Mouse (Mus musculus): Measurements from ENCODE around the gene Zfp963. TPM values are rescaled to one million over a fixed set of nuclear protein-coding genes. Genes with fewer than 3 reads are reported as not detected.

The Zfp963 gene
- total and polyA plus RNA-seq, 2 experiments from 2014 or later = 3.7 to 4.9 TPM

- Histone ChIP-seq H3K9ac (replicated peaks; ENCODE audit: low read length) (no peak overlapping the region), H3K4me3 (ENCODE audit: low read length) (no peak overlapping the region), H3K4me1 (ENCODE audit: insufficient read depth, low read length) (peaks cover 4% of the 10 kb centered on the region), H3K27me3 (ENCODE audit: insufficient read depth, low read length) (no peaks in the 10 kb centered on the region), H3K9me3 (ENCODE audit: low read length) (no peaks in the 10 kb centered on the region), H3K36me3 (ENCODE audit: insufficient read depth, low read length) (no peaks in the 10 kb centered on the region), H3K27ac (no peak overlapping the region), H3K4me2 (ENCODE audit: low read depth, low read length) (no peak overlapping the region)
- ATAC-seq = no peak
- no peak for DNase-seq (ENCODE audit: low spot score)
- WGBS = 73% methylated on average over 10 of the region's 12 CpGs
- TF ChIP-seq CTCF (IDR thresholded peaks at IDR 0.05; ENCODE audit: low read depth) = no peak
Measured at GRCm38 (mm10) chr8:69777111-69777510, 27.3 kb upstream of the Zfp963 start.

DNA sequence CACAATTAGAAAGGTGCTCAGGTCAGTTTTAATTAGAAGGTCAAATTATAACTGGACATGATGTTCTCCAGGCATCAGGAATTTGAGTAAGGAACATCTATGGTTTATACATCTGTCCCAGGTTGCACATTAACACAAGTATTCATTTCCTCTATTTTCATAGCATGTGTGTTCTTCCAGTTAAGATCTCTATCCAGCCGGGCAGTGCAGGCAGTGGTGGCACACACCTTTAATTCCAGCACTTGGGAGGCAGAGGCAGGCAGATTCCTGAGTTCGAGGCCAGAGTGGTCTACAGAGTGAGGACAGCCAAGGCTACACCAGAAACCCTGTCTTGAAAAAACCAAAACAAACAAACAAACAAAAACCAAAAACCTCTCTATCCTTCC is 25.4 kb upstream of the Zfp963 start:
- Histone ChIP-seq H3K36me3 (ENCODE audit: insufficient read depth, low read length) (no peaks in the 10 kb centered on the region), H3K9me3 (ENCODE audit: low read length) (no peaks in the 10 kb centered on the region), H3K27ac (peak overlapping the region; percentile 100), H3K4me3 (ENCODE audit: low read length) (peak overlapping the region; percentile 83), H3K9ac (replicated peaks; ENCODE audit: low read length) (peak overlapping the region; percentile 90), H3K27me3 (ENCODE audit: insufficient read depth, low read length) (no peaks in the 10 kb centered on the region), H3K4me2 (ENCODE audit: low read depth, low read length) (peak overlapping the region; percentile 41), H3K4me1 (ENCODE audit: insufficient read depth, low read length) (peaks cover 8% of the 10 kb centered on the region)
- WGBS = 69% methylated on average over 2 of the region's 2 CpGs
- no peak; the same call in 1 of the 2 replicates for ATAC-seq
- TF ChIP-seq CTCF (IDR thresholded peaks at IDR 0.05; ENCODE audit: low read depth) = no peak
- no peak for DNase-seq (ENCODE audit: low spot score)

DNA sequence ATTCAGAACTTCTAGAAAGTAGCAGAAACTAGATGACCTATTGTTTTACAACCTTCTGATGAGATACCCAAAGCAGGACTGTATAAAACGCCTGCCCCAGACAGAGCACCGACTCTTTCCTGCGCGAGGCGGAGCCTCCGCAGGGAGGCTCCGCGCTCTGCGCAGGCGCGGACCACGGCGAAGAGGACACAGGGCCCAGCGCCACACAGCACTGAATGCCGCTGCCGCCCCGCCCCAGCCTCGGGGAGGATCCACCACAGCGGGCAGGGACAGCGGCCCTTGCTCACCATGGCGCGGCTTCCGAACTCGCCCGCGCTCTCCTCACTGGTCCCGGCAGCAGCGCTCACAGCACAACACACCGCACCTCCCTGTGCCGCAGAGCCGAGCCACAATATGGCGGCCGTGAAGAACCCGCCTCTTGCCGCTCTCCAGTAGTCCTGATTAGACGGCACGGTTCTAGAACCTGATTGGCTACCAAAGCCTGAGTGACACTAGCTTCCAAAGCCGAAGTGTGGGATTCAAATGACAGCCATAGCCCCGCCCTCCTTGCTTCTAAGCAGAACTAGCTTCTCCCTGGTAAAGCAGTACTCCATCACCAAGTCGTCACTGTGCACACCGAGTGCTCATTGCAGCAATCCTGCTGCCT is 24.9 kb upstream of the Zfp963 start, which contains the start of gene Gm20422:
Gene Gm20422, minus strand, starts transcription at position 384 of the 646 bp plus-strand sequence.
- Histone ChIP-seq H3K27me3 (ENCODE audit: insufficient read depth, low read length) (no peaks in the 10 kb centered on the region), H3K27ac (peak within 1 kb of the TSS; percentile 100), H3K36me3 (ENCODE audit: insufficient read depth, low read length) (no peaks in the 10 kb centered on the region), H3K9me3 (ENCODE audit: low read length) (no peaks in the 10 kb centered on the region), H3K4me1 (ENCODE audit: insufficient read depth, low read length) (peaks cover 8% of the 10 kb centered on the region), H3K4me2 (ENCODE audit: low read depth, low read length) (peak within 1 kb of the TSS; percentile 69), H3K9ac (replicated peaks; ENCODE audit: low read length) (peak within 1 kb of the TSS; percentile 90), H3K4me3 (ENCODE audit: low read length) (peak within 1 kb of the TSS; percentile 83)
- 0% methylated on average over 41 of the region's 41 CpGs for WGBS
- no peak for TF ChIP-seq CTCF (IDR thresholded peaks at IDR 0.05; ENCODE audit: low read depth)
- DNase-seq (ENCODE audit: low spot score) = peak; percentile 98
- ATAC-seq = peak; percentile 99

- 89% methylated on average over 2 of the region's 2 CpGs for WGBS
- H3K9me3 ChIP-seq (ENCODE audit: low read length) = no peaks in the 10 kb centered on the region
- peaks cover 8% of the 10 kb centered on the region; the same call in 1 of the 2 replicates for H3K36me3 ChIP-seq (ENCODE audit: insufficient read depth, low read length)
- ATAC-seq = no peak
- no peak for DNase-seq (ENCODE audit: low spot score)
- no peaks in the 10 kb centered on the region for H3K27me3 ChIP-seq (ENCODE audit: insufficient read depth, low read length)
- no peak overlapping the region for H3K4me2 ChIP-seq (ENCODE audit: low read depth, low read length)
- no peak for TF ChIP-seq CTCF (IDR thresholded peaks at IDR 0.05; ENCODE audit: low read depth)
- H3K9ac ChIP-seq (replicated peaks; ENCODE audit: low read length) = no peak overlapping the region
- H3K4me1 ChIP-seq (ENCODE audit: insufficient read depth, low read length) = peaks cover 8% of the 10 kb centered on the region
- H3K4me3 ChIP-seq (ENCODE audit: low read length) = no peak overlapping the region
- H3K27ac ChIP-seq = no peak overlapping the region
Measured at GRCm38 (mm10) chr8:69772106-69772505, 22.3 kb upstream of the Zfp963 start.

GRCm38 (mm10) chr8:69771221-69771620 is 21.5 kb upstream of the Zfp963 start:
- no peak overlapping the region for H3K4me3 ChIP-seq (ENCODE audit: low read length)
- no peaks in the 10 kb centered on the region for H3K9me3 ChIP-seq (ENCODE audit: low read length)
- H3K36me3 ChIP-seq (ENCODE audit: insufficient read depth, low read length) = peaks cover 17% of the 10 kb centered on the region
- H3K4me2 ChIP-seq (ENCODE audit: low read depth, low read length) = no peak overlapping the region
- no peak overlapping the region for H3K27ac ChIP-seq
- WGBS = 86% methylated on average over 9 of the region's 9 CpGs
- DNase-seq (ENCODE audit: low spot score) (no peak), ATAC-seq (no peak)
- H3K4me1 ChIP-seq (ENCODE audit: insufficient read depth, low read length) = peaks cover 8% of the 10 kb centered on the region
- H3K27me3 ChIP-seq (ENCODE audit: insufficient read depth, low read length) = no peaks in the 10 kb centered on the region
- no peak for TF ChIP-seq CTCF (IDR thresholded peaks at IDR 0.05; ENCODE audit: low read depth)
- H3K9ac ChIP-seq (replicated peaks; ENCODE audit: low read length) = no peak overlapping the region

- TF ChIP-seq CTCF (IDR thresholded peaks at IDR 0.05; ENCODE audit: low read depth) = no peak
- H3K27ac ChIP-seq = no peak overlapping the region
- ATAC-seq (no peak), DNase-seq (ENCODE audit: low spot score) (no peak)
- H3K4me2 ChIP-seq (ENCODE audit: low read depth, low read length) = no peak overlapping the region
- H3K4me3 ChIP-seq (ENCODE audit: low read length) = no peak overlapping the region
- H3K36me3 ChIP-seq (ENCODE audit: insufficient read depth, low read length) = peaks cover 39% of the 10 kb centered on the region
- WGBS = 88% methylated on average over 4 of the region's 4 CpGs
- H3K27me3 ChIP-seq (ENCODE audit: insufficient read depth, low read length) = no peaks in the 10 kb centered on the region
- H3K4me1 ChIP-seq (ENCODE audit: insufficient read depth, low read length) = no peaks in the 10 kb centered on the region
- H3K9me3 ChIP-seq (ENCODE audit: low read length) = no peaks in the 10 kb centered on the region
- no peak overlapping the region for H3K9ac ChIP-seq (replicated peaks; ENCODE audit: low read length)
Measured at GRCm38 (mm10) chr8:69761814-69762445, 12.2 kb upstream of the Zfp963 start.

DNA sequence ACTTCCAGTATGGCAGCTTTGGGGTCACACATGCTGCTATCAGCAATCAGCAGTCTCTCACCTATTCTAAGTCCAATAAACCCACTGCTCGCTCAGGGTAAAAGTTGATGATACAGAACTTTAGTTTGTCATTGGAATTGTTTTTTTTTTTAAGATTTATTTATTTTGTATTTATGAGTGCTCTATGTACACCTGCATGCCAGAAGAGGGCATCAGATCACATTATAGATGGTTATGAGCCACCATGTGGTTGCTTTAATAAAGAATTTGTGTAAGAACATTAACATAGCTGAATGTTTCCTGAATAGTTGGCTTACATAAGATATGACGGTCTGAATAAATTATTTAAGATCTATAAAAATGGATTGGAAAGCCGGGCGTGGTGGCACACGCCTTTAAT is 8.5 kb upstream of the Zfp963 start:
- H3K9ac ChIP-seq (replicated peaks; ENCODE audit: low read length) = no peak overlapping the region
- no peaks in the 10 kb centered on the region for H3K27me3 ChIP-seq (ENCODE audit: insufficient read depth, low read length)
- ATAC-seq = no peak
- 97% methylated on average over 5 of the region's 5 CpGs for WGBS
- peak; percentile 28; the same call in 1 of the 2 replicates for TF ChIP-seq CTCF (IDR thresholded peaks at IDR 0.05; ENCODE audit: low read depth)
- no peak overlapping the region for H3K4me3 ChIP-seq (ENCODE audit: low read length)
- no peak overlapping the region for H3K4me2 ChIP-seq (ENCODE audit: low read depth, low read length)
- no peaks in the 10 kb centered on the region for H3K9me3 ChIP-seq (ENCODE audit: low read length)
- DNase-seq (ENCODE audit: low spot score) = no peak
- H3K36me3 ChIP-seq (ENCODE audit: insufficient read depth, low read length) = peaks cover 7% of the 10 kb centered on the region; the same call in 1 of the 2 replicates
- H3K27ac ChIP-seq = no peak overlapping the region
- H3K4me1 ChIP-seq (ENCODE audit: insufficient read depth, low read length) = no peaks in the 10 kb centered on the region
